Mouse (Mus musculus) cerebellum, adult 18-20 months (tissue): Measurements from ENCODE around the gene Vti1a.
A peak's percentile ranks its signal among the peaks of the same experiment; 100 is the strongest.

Source experiments
- DNase-seq, 2 experiments: peaks; one replicate each; pipeline ENCODE4 v3.0.0; 2021

Gene Vti1a

GRCm38 (mm10) chr19:55381343-55381742, 65.2 kb downstream of the Vti1a start:
- no peak for DNase-seq

- no peak for DNase-seq
These were observed 66.7 kb downstream of the Vti1a start for GRCm38 (mm10) chr19:55382745-55383144.

GRCm38 (mm10) chr19:55384634-55385033, 68.5 kb downstream of the Vti1a start:
- no peak for DNase-seq

GRCm38 (mm10) chr19:55389019-55389418, 72.9 kb downstream of the Vti1a start:
- DNase-seq: no peak

GRCm38 (mm10) chr19:55390323-55390722, 74.2 kb downstream of the Vti1a start:
- no peak for DNase-seq

- no peak for DNase-seq
These were observed 85.5 kb downstream of the Vti1a start for GRCm38 (mm10) chr19:55401638-55402037.

- DNase-seq: no peak
These were observed 92.4 kb downstream of the Vti1a start for GRCm38 (mm10) chr19:55408486-55408885.

- no peak for DNase-seq
These were observed 95.3 kb downstream of the Vti1a start for GRCm38 (mm10) chr19:55411415-55411814.

GRCm38 (mm10) chr19:55411894-55412293, 95.8 kb downstream of the Vti1a start:
- DNase-seq: no peak

GRCm38 (mm10) chr19:55414050-55414449, 98.0 kb downstream of the Vti1a start:
- peak; percentile 22 to 29 for DNase-seq

GRCm38 (mm10) chr19:55418756-55419155, 102.7 kb downstream of the Vti1a start:
- no peak for DNase-seq

GRCm38 (mm10) chr19:55419961-55420360, 103.9 kb downstream of the Vti1a start:
- no peak for DNase-seq

GRCm38 (mm10) chr19:55421816-55422215, 105.7 kb downstream of the Vti1a start:
- DNase-seq: no peak

- no peak for DNase-seq
These were observed 106.4 kb downstream of the Vti1a start for GRCm38 (mm10) chr19:55422311-55423064.

- DNase-seq: no peak
These were observed 107.1 kb downstream of the Vti1a start for GRCm38 (mm10) chr19:55423065-55423716.

- peak; percentile 85 to 92 for DNase-seq
These were observed 107.9 kb downstream of the Vti1a start for GRCm38 (mm10) chr19:55423952-55424351.

- no peak for DNase-seq
These were observed 108.4 kb downstream of the Vti1a start for GRCm38 (mm10) chr19:55424507-55424906.

GRCm38 (mm10) chr19:55440306-55440705, 124.2 kb downstream of the Vti1a start:
- no peak for DNase-seq

- DNase-seq: no peak
These were observed 127.5 kb downstream of the Vti1a start for GRCm38 (mm10) chr19:55443618-55444017.

GRCm38 (mm10) chr19:55449084-55449483, 133.0 kb downstream of the Vti1a start:
- no peak for DNase-seq

GRCm38 (mm10) chr19:55449506-55449905, 133.4 kb downstream of the Vti1a start:
- no peak for DNase-seq

- no peak for DNase-seq
These were observed 140.4 kb downstream of the Vti1a start for GRCm38 (mm10) chr19:55456325-55457091.

- no peak for DNase-seq
These were observed 145.9 kb downstream of the Vti1a start for GRCm38 (mm10) chr19:55461963-55462362.

- no peak for DNase-seq
These were observed 147.6 kb downstream of the Vti1a start for GRCm38 (mm10) chr19:55463670-55464069.
